Mouse (Mus musculus): ENCODE measurements around the gene Cdc37l1. TPM values are rescaled to one million over a fixed set of nuclear protein-coding genes. Genes with fewer than 3 reads are reported as not detected.

Cdc37l1 gene
- polyA plus RNA-seq, 1 experiment: 14.8 TPM

- DNase-seq: no peak
- H3K4me3 ChIP-seq (replicated peaks; ENCODE audit: extremely low read depth, low read depth, low read length): no peak overlapping the region
- peaks cover 17% of the 10 kb centered on the region for H3K4me1 ChIP-seq (ENCODE audit: control insufficient read depth, insufficient read depth, low read length)
- 65% methylated on average over 4 of the region's 4 CpGs for WGBS
- TF ChIP-seq POLR2A (IDR thresholded peaks at IDR 0.05; ENCODE audit: borderline replicate concordance, extremely low read depth, low read depth, low read length) (no peak), CTCF (IDR thresholded peaks at IDR 0.05; ENCODE audit: insufficient read depth, low read length) (no peak)
Observed at GRCm38 (mm10) chr19:28968178-28968577, 22.0 kb upstream of the Cdc37l1 start.

- no peak overlapping the region for H3K4me3 ChIP-seq (replicated peaks; ENCODE audit: extremely low read depth, low read depth, low read length)
- peaks cover 17% of the 10 kb centered on the region for H3K4me1 ChIP-seq (ENCODE audit: control insufficient read depth, insufficient read depth, low read length)
- DNase-seq: no peak
- 89% methylated on average over 5 of the region's 5 CpGs for WGBS
- TF ChIP-seq CTCF (IDR thresholded peaks at IDR 0.05; ENCODE audit: insufficient read depth, low read length): no peak
- TF ChIP-seq POLR2A (IDR thresholded peaks at IDR 0.05; ENCODE audit: borderline replicate concordance, extremely low read depth, low read depth, low read length): no peak
Observed at GRCm38 (mm10) chr19:28969231-28969630, 20.9 kb upstream of the Cdc37l1 start.

GRCm38 (mm10) chr19:28970251-28970650, 19.9 kb upstream of the Cdc37l1 start:
- no peak for DNase-seq
- WGBS: 39% methylated on average over 11 of the region's 11 CpGs

GRCm38 (mm10) chr19:28974862-28975611, 15.1 kb upstream of the Cdc37l1 start:
- H3K4me3 ChIP-seq (replicated peaks; ENCODE audit: extremely low read depth, low read depth, low read length): peak overlapping the region; percentile 60
- TF ChIP-seq POLR2A (IDR thresholded peaks at IDR 0.05; ENCODE audit: borderline replicate concordance, extremely low read depth, low read depth, low read length) (no peak), CTCF (IDR thresholded peaks at IDR 0.05; ENCODE audit: insufficient read depth, low read length) (peak; percentile 85)
- H3K4me1 ChIP-seq (ENCODE audit: control insufficient read depth, insufficient read depth, low read length): peaks cover 5% of the 10 kb centered on the region; the same call in 1 of the 2 replicates
- DNase-seq: peak; percentile 83
- 17% methylated on average over 35 of the region's 35 CpGs for WGBS

More at GRCm38 (mm10) chr19:28970251-28970650, 19.9 kb upstream of the Cdc37l1 start:
- Histone ChIP-seq H3K4me3 (replicated peaks; ENCODE audit: extremely low read depth, low read depth, low read length) (no peak overlapping the region), H3K4me1 (ENCODE audit: control insufficient read depth, insufficient read depth, low read length) (peaks cover 12% of the 10 kb centered on the region)
- TF ChIP-seq CTCF (IDR thresholded peaks at IDR 0.05; ENCODE audit: insufficient read depth, low read length) (no peak), POLR2A (IDR thresholded peaks at IDR 0.05; ENCODE audit: borderline replicate concordance, extremely low read depth, low read depth, low read length) (no peak)

GRCm38 (mm10) chr19:28982617-28983016, 7.5 kb upstream of the Cdc37l1 start:
- TF ChIP-seq CTCF (IDR thresholded peaks at IDR 0.05; ENCODE audit: insufficient read depth, low read length) (no peak), POLR2A (IDR thresholded peaks at IDR 0.05; ENCODE audit: borderline replicate concordance, extremely low read depth, low read depth, low read length) (no peak)
- WGBS: 63% methylated on average over 7 of the region's 7 CpGs
- DNase-seq: no peak
- no peaks in the 10 kb centered on the region for H3K4me1 ChIP-seq (ENCODE audit: control insufficient read depth, insufficient read depth, low read length)
- no peak overlapping the region for H3K4me3 ChIP-seq (replicated peaks; ENCODE audit: extremely low read depth, low read depth, low read length)

GRCm38 (mm10) chr19:28989515-28989914, 637 bp upstream of the Cdc37l1 start:
- Histone ChIP-seq H3K4me3 (replicated peaks; ENCODE audit: extremely low read depth, low read depth, low read length) (peak overlapping the region; percentile 45), H3K4me1 (ENCODE audit: control insufficient read depth, insufficient read depth, low read length) (peaks cover 7% of the 10 kb centered on the region)
- TF ChIP-seq POLR2A (IDR thresholded peaks at IDR 0.05; ENCODE audit: borderline replicate concordance, extremely low read depth, low read depth, low read length): no peak
- no peak for TF ChIP-seq CTCF (IDR thresholded peaks at IDR 0.05; ENCODE audit: insufficient read depth, low read length)
- no peak for DNase-seq
- WGBS: 49% methylated on average over 8 of the region's 8 CpGs

- peaks cover 10% of the 10 kb centered on the region for H3K4me1 ChIP-seq (ENCODE audit: control insufficient read depth, insufficient read depth, low read length)
- WGBS: under 1% methylated on average over 41 of the region's 41 CpGs
- no peak for DNase-seq
- H3K4me3 ChIP-seq (replicated peaks; ENCODE audit: extremely low read depth, low read depth, low read length): peak overlapping the region; percentile 45
- TF ChIP-seq CTCF (IDR thresholded peaks at IDR 0.05; ENCODE audit: insufficient read depth, low read length) (no peak), POLR2A (IDR thresholded peaks at IDR 0.05; ENCODE audit: borderline replicate concordance, extremely low read depth, low read depth, low read length) (no peak; the same call in 1 of the 2 replicates)
Observed at GRCm38 (mm10) chr19:28990590-28991221, 554 bp downstream of the Cdc37l1 start.

GRCm38 (mm10) chr19:28991391-28991790, 1.2 kb downstream of the Cdc37l1 start:
- H3K4me3 ChIP-seq (replicated peaks; ENCODE audit: extremely low read depth, low read depth, low read length): no peak overlapping the region
- peaks cover 10% of the 10 kb centered on the region for H3K4me1 ChIP-seq (ENCODE audit: control insufficient read depth, insufficient read depth, low read length)
- no peak for TF ChIP-seq POLR2A (IDR thresholded peaks at IDR 0.05; ENCODE audit: borderline replicate concordance, extremely low read depth, low read depth, low read length)
- no peak for TF ChIP-seq CTCF (IDR thresholded peaks at IDR 0.05; ENCODE audit: insufficient read depth, low read length)
- no peak for DNase-seq
- WGBS: 64% methylated on average over 5 of the region's 5 CpGs

- 69% methylated on average over 7 of the region's 7 CpGs for WGBS
- no peak for DNase-seq
- H3K4me1 ChIP-seq (ENCODE audit: control insufficient read depth, insufficient read depth, low read length): peaks cover 2% of the 10 kb centered on the region; the same call in 1 of the 2 replicates
- TF ChIP-seq POLR2A (IDR thresholded peaks at IDR 0.05; ENCODE audit: borderline replicate concordance, extremely low read depth, low read depth, low read length): no peak
- no peak for TF ChIP-seq CTCF (IDR thresholded peaks at IDR 0.05; ENCODE audit: insufficient read depth, low read length)
- H3K4me3 ChIP-seq (replicated peaks; ENCODE audit: extremely low read depth, low read depth, low read length): no peak overlapping the region
Observed at GRCm38 (mm10) chr19:28994870-28995269, 4.7 kb downstream of the Cdc37l1 start.
